Mouse (Mus musculus) liver, postnatal 0 days (tissue): Measurements from ENCODE around the gene Spib. TPM values are rescaled to one million over a fixed set of nuclear protein-coding genes. Genes with fewer than 3 reads are reported as not detected.

ENCODE experiments used
- ATAC-seq: fragments of 200-750 bp; cut with Nextera tagmentation; 2 replicates; pipeline ENCODE4 v1.8.0; 2017; ENCODE audit warnings: mild to moderate bottlenecking, moderate library complexity
- DNase-seq: peaks from one replicate; pipeline ENCODE4 v3.0.0-alpha.2; 2016
- H3K27ac ChIP-seq: fragments of 300-500 bp; sonication (generic); 2 replicates; pipeline ENCODE4 v1.5.1; 2014; ENCODE audit warnings: antibody characterized with exemption, moderate library complexity, mild to moderate bottlenecking, low read depth
- H3K27me3 ChIP-seq: fragments of 300-500 bp; sonication (generic); 2 replicates; pipeline ENCODE4 v1.6.1; 2014; ENCODE audit warnings: low read length, control low read depth, mixed read lengths; ENCODE audit not compliant: insufficient read depth
- H3K36me3 ChIP-seq: fragments of 300-500 bp; sonication (generic); replicated peaks from 2 replicates; pipeline ENCODE4 v1.6.1; 2014; ENCODE audit warnings: mild to moderate bottlenecking, control low read depth, low read length, moderate library complexity, mixed read lengths; ENCODE audit not compliant: insufficient read depth
- H3K4me1 ChIP-seq: fragments of 300-500 bp; sonication (generic); 2 replicates; pipeline ENCODE4 v1.6.1; 2014; ENCODE audit warnings: antibody characterized with exemption, mild to moderate bottlenecking, control low read depth; ENCODE audit not compliant: insufficient read depth
- H3K4me2 ChIP-seq: fragments of 300-500 bp; sonication (generic); 2 replicates; pipeline ENCODE4 v1.6.1; 2014; ENCODE audit warnings: low read depth, mild to moderate bottlenecking, low read length, moderate library complexity, mixed read lengths
- H3K4me3 ChIP-seq: fragments of 300-500 bp; sonication (generic); 2 replicates; pipeline ENCODE4 v1.5.1; 2014; ENCODE audit warnings: low read depth, low read length
- H3K9ac ChIP-seq: fragments of 300-500 bp; sonication (generic); replicated peaks from 2 replicates; pipeline ENCODE4 v1.6.1; 2014; ENCODE audit warnings: mild to moderate bottlenecking, moderate library complexity
- H3K9me3 ChIP-seq: fragments of 300-500 bp; sonication (generic); 2 replicates; pipeline ENCODE4 v1.6.1; 2016; ENCODE audit warnings: mild to moderate bottlenecking, control low read depth, low read length, mixed read lengths
- CTCF ChIP-seq: sonication (generic); IDR thresholded peaks from 2 replicates; pipeline ENCODE4 v1.5.1; 2016; ENCODE audit warnings: antibody characterized with exemption, low read depth
- EP300 ChIP-seq: IDR thresholded peaks from 2 replicates; pipeline ENCODE4 v1.6.1; 2016; ENCODE audit warnings: antibody characterized with exemption, low read depth, mild to moderate bottlenecking
- WGBS: fragments of 180-500 bp; shearing (Covaris S2); extraction: QIAGEN DNeasy Blood & Tissue Kit; methylation state at CpG from one replicate; pipeline ENCODE4 v1.1.7; 2014; ENCODE audit not compliant: insufficient replicate concordance; 5-methylcytosine and 5-hydroxymethylcytosine counted together
- microRNA-seq: library from miRNA; unstranded; fragments of <30 nt; microRNA quantifications from one replicate; pipeline ENCODE4, GENCODE M21; 2016
- polyA plus RNA-seq: library from polyadenylated mRNA; unstranded; fragments of >200 nt; fragmentation: Nextera tagmentation; extraction: Ambion mirVana; gene quantifications from 2 replicates; pipeline ENCODE4 v1.2.1, GENCODE M21; 2015

Spib gene
- polyA plus RNA-seq, 1 experiment from 2014 or later, result 9.5 TPM

DNA sequence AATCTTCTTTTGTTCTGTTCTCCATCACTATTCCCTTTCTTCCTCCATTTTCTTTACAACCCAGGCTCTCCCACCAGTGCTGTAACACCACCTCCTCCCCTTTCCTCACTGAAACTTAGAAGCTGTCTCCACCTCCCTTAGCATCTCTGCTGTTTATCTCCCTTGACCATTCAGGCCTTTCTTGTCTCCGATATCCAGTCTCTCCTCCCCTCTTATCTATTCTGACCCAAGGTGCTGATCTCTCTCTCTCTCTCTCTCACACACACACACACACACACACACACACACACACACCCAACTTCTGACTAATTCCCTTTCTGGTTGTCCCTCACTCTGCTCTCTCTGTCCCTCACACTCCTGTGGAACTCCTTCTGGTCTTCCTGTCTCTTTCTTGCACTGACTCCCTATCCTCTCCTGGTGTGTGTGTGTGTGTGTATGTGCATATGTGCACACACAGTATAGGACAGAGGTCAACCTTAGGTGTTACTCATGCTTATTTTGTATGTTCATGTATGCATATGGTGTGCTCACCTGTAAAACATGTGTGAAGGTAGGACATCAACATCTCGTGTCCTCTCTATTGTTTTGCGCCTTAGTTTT is 48.9 kb downstream of the Spib start:
- Histone ChIP-seq H3K27ac (peak overlapping the region; percentile 55; the same call in 1 of the 2 replicates), H3K27me3 (peaks cover 15% of the 10 kb centered on the region; the same call in 1 of the 2 replicates), H3K36me3 (no peaks in the 10 kb centered on the region), H3K9me3 (no peaks in the 10 kb centered on the region), H3K4me3 (no peak overlapping the region), H3K4me2 (peak overlapping the region; percentile 59), H3K9ac (peak overlapping the region; percentile 37; the same call in 1 of the 2 replicates), H3K4me1 (peaks cover 6% of the 10 kb centered on the region)
- DNase-seq (no peak), ATAC-seq (peak; percentile 91)
- WGBS, result 49% methylated on average over 3 of the region's 3 CpGs
- TF ChIP-seq CTCF (no peak), EP300 (peak; percentile 96)

Small RNAs within 50 kb of the gene (microRNA-seq; reads per million reads assigned to microRNA genes)
- gene Mir7053, result not detected

Other genes starting within 250 kb of the Spib start
- gene Clec11a, start 225.2 kb downstream of the Spib start, polyA plus RNA-seq, result 1.6 and 1.8 TPM in 2 replicates
- not detected in 2 replicates for gene Shank1, start 221.8 kb downstream of the Spib start, polyA plus RNA-seq
- 0.04 TPM in 1 of 2 replicates, not detected in the other for gene Syt3, start 148.0 kb downstream of the Spib start, polyA plus RNA-seq
- 0.15 and 0.18 TPM in 2 replicates for gene 1700008O03Rik, start 146.3 kb downstream of the Spib start, polyA plus RNA-seq
- gene Lrrc4b, start 103.1 kb downstream of the Spib start, polyA plus RNA-seq, result not detected in 2 replicates
- gene Aspdh, start 66.7 kb downstream of the Spib start, polyA plus RNA-seq, result 38.9 and 44.3 TPM in 2 replicates
- 59.7 and 63.1 TPM in 2 replicates for gene Josd2, start 64.1 kb downstream of the Spib start, polyA plus RNA-seq
- 32.4 and 35.9 TPM in 2 replicates for gene Emc10, start 35.5 kb downstream of the Spib start, polyA plus RNA-seq
- gene Fam71e1, start 35.5 kb downstream of the Spib start, polyA plus RNA-seq, result 3.3 and 4.1 TPM in 2 replicates
- 0.35 and 2.7 TPM in 2 replicates for gene Mybpc2, start 7.4 kb downstream of the Spib start, polyA plus RNA-seq
- 18.9 and 25.1 TPM in 2 replicates for gene Pold1, start 16.8 kb upstream of the Spib start, polyA plus RNA-seq
- gene Nr1h2, start 21.9 kb upstream of the Spib start, polyA plus RNA-seq, result 33.6 and 33.9 TPM in 2 replicates
- 17.0 and 17.8 TPM in 2 replicates for gene Napsa, start 40.3 kb upstream of the Spib start, polyA plus RNA-seq
- 0.13 and 0.20 TPM in 2 replicates for gene Kcnc3, start 58.6 kb upstream of the Spib start, polyA plus RNA-seq
- gene Myh14, start 138.8 kb upstream of the Spib start, polyA plus RNA-seq, result 1.5 and 2.1 TPM in 2 replicates
- gene Izumo2, start 176.7 kb upstream of the Spib start, polyA plus RNA-seq, result not detected in 2 replicates
- 19.1 and 19.3 TPM in 2 replicates for gene Vrk3, start 216.3 kb upstream of the Spib start, polyA plus RNA-seq
- 0.14 and 0.24 TPM in 2 replicates for gene Zfp473, start 219.0 kb upstream of the Spib start, polyA plus RNA-seq